Mouse (Mus musculus): Measurements from ENCODE around the gene 4930469K13Rik.

DNA sequence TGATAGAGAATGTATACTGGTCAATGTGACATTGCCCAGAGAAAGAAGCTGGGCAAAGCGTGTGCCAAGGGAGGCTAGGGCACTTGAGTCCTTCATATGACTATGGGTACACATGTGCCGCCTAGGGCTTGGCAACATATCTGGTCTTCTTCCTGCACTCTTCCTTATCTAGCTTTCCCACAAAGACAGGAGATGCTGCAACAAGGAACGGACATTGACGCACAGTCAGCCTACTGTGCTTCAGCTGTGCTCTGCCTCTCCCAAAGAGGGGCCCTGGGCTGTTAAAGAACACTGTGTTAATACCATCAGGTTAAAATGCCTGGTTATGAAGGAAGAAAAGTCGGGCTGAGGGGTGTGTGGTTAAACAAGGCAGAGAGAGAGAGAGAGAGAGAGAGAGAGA, 141.7 kb downstream of the 4930469K13Rik start:
- no peak for TF ChIP-seq CTCF (IDR thresholded peaks at IDR 0.05; ENCODE audit: extremely low read depth, insufficient read depth, insufficient read length, insufficient replicate concordance)
- no peak for TF ChIP-seq POLR2A (IDR thresholded peaks at IDR 0.05; ENCODE audit: low read depth, low read length)
